Mouse (Mus musculus) lung, adult 2 months (tissue): Measurements from ENCODE around the gene Col23a1. TPM values are rescaled to one million over a fixed set of nuclear protein-coding genes. Genes with fewer than 3 reads are reported as not detected.

Source experiments
- DNase-seq: peaks from one replicate; pipeline ENCODE4 v3.0.0; 2022
- H3K4me1 ChIP-seq: fragments of 200-500 bp; 2 replicates; pipeline ENCODE4 v1.6.1; 2011; ENCODE audit warnings: low read length; ENCODE audit not compliant: control insufficient read depth, insufficient read depth
- H3K4me3 ChIP-seq: fragments of 200-500 bp; replicated peaks from 2 replicates; pipeline ENCODE3; 2011; ENCODE audit warnings: low read depth, mild to moderate bottlenecking, control low read depth, low read length; ENCODE audit errors: extremely low read depth
- CTCF ChIP-seq: fragments of 200-500 bp; IDR thresholded peaks from 2 replicates; pipeline ENCODE4 v1.5.1; 2011; ENCODE audit warnings: mild to moderate bottlenecking, low read length, control low read depth; ENCODE audit not compliant: insufficient read depth
- POLR2A ChIP-seq: fragments of 200-500 bp; IDR thresholded peaks from 2 replicates; pipeline ENCODE4 v1.6.1; 2011; ENCODE audit warnings: low read depth, mild to moderate bottlenecking, control low read depth, low read length, borderline replicate concordance; ENCODE audit errors: extremely low read depth
- WGBS: fragments of 180-500 bp; shearing (Covaris S2); methylation state at CpG from one replicate; pipeline ENCODE4 v1.1.7; 2018; 5-methylcytosine and 5-hydroxymethylcytosine counted together
- polyA plus RNA-seq: library from polyadenylated mRNA; depleted of rRNA; stranded (reverse); fragments of >200 nt; gene quantifications from 2 replicates; pipeline ENCODE4 v1.2.3, GENCODE M21; 2012

The Col23a1 gene
- polyA plus RNA-seq, 1 experiment: 27.1 TPM

- no peak for TF ChIP-seq POLR2A
- no peak for TF ChIP-seq CTCF
- H3K4me3 ChIP-seq: no peak overlapping the region
- no peak for DNase-seq
- WGBS: 69% methylated on average over 7 of the region's 7 CpGs
- H3K4me1 ChIP-seq: no peaks in the 10 kb centered on the region
Observed at GRCm38 (mm10) chr11:51415049-51415688, 125.4 kb downstream of the Col23a1 start.

- no peak for DNase-seq
- WGBS: 19% methylated on average over 3 of the region's 3 CpGs
- no peaks in the 10 kb centered on the region for H3K4me1 ChIP-seq
- no peak overlapping the region for H3K4me3 ChIP-seq
- TF ChIP-seq POLR2A (no peak), CTCF (no peak)
Observed at GRCm38 (mm10) chr11:51418807-51419206, 129.1 kb downstream of the Col23a1 start.

- no peak for DNase-seq
- WGBS: 84% methylated on average over 2 of the region's 2 CpGs
- no peak for TF ChIP-seq CTCF
- no peaks in the 10 kb centered on the region for H3K4me1 ChIP-seq
- no peak overlapping the region for H3K4me3 ChIP-seq
Observed at GRCm38 (mm10) chr11:51421878-51422277, 132.2 kb downstream of the Col23a1 start.

- H3K4me3 ChIP-seq: no peak overlapping the region
- no peak for DNase-seq
- 43% methylated on average over 14 of the region's 14 CpGs for WGBS
- no peaks in the 10 kb centered on the region for H3K4me1 ChIP-seq
- TF ChIP-seq POLR2A (no peak), CTCF (no peak)
Observed at GRCm38 (mm10) chr11:51422713-51423112, 133.0 kb downstream of the Col23a1 start.

GRCm38 (mm10) chr11:51426155-51426554 is 136.4 kb downstream of the Col23a1 start:
- DNase-seq: no peak
- TF ChIP-seq POLR2A (no peak), CTCF (no peak)
- WGBS: 85% methylated on average over 3 of the region's 3 CpGs
- H3K4me1 ChIP-seq: no peaks in the 10 kb centered on the region
- H3K4me3 ChIP-seq: no peak overlapping the region

- TF ChIP-seq CTCF (no peak), POLR2A (no peak)
- 59% methylated on average over 16 of the region's 16 CpGs for whole genome bisulfite sequencing
- no peak overlapping the region for H3K4me3 ChIP-seq
- DNase-seq: no peak
- H3K4me1 ChIP-seq: no peaks in the 10 kb centered on the region
Observed at GRCm38 (mm10) chr11:51429428-51430179, 139.9 kb downstream of the Col23a1 start.

- no peaks in the 10 kb centered on the region for H3K4me1 ChIP-seq
- no peak overlapping the region for H3K4me3 ChIP-seq
- no peak for TF ChIP-seq POLR2A
- no peak for TF ChIP-seq CTCF
- DNase-seq: no peak
- WGBS: 56% methylated on average over 8 of the region's 8 CpGs
Observed at GRCm38 (mm10) chr11:51430180-51430578, 140.5 kb downstream of the Col23a1 start.

GRCm38 (mm10) chr11:51431287-51431686 is 141.6 kb downstream of the Col23a1 start:
- no peak for DNase-seq
- H3K4me1 ChIP-seq: no peaks in the 10 kb centered on the region
- no peak overlapping the region for H3K4me3 ChIP-seq
- TF ChIP-seq CTCF (no peak), POLR2A (no peak)
- WGBS: 56% methylated on average over 3 of the region's 3 CpGs

- TF ChIP-seq POLR2A: no peak
- no peak for TF ChIP-seq CTCF
- Histone ChIP-seq H3K4me1 (no peaks in the 10 kb centered on the region), H3K4me3 (peak overlapping the region; percentile 21)
- 46% methylated on average over 8 of the region's 8 CpGs for WGBS
- no peak for DNase-seq
Observed at GRCm38 (mm10) chr11:51431968-51432367, 142.2 kb downstream of the Col23a1 start.

GRCm38 (mm10) chr11:51442006-51442405 is 152.3 kb downstream of the Col23a1 start:
- Histone ChIP-seq H3K4me1 (no peaks in the 10 kb centered on the region), H3K4me3 (no peak overlapping the region)
- TF ChIP-seq CTCF: no peak
- TF ChIP-seq POLR2A: no peak
- DNase-seq: no peak
- 94% methylated on average over 7 of the region's 7 CpGs for WGBS
